8 mouse cellular contexts compared by ENCODE assay signal in the genomic region with DNA sequence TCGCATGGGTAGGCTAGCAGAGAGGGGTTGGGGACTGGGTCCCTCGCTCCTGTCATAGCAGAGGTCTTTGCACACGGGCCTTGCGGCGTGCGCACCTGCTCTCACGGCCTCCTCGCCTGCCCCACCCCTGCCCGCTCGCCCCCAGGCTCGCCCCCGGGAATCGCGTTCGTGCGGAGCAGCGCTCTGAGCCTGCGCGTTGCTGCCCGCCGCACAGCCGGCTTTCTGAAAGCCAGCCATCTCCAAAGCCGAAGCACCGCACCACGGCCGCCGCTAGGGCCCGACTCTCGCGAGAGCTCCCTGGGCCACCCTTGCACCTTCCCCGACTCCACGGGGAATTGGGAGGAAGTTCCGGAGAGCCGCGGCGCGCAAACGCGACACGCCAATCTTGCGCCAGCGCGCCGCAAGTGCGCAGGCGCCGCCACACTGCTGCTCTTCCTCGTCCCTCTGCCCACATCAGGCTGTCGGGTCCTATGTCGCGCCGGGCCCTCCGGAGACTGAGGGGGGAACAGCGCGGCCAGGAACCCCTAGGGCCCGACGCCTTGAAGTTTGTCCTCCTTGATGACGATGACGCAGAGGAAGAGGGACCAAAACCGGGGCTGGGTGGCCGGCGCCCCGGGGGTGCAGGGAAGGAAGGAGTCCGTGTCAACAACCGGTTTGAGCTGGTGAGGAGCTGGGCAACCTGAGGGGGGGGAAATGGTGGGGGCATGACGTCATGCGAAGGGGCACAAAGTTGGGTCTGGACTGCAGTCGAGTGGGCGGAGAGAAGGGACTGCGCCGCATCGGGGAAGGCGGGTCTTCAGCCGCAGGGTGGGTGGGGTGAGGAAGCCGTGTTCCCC. TPM values are rescaled to one million over a fixed set of nuclear protein-coding genes. Genes with fewer than 3 reads are reported as not detected.
A peak's percentile ranks its signal among the peaks of the same experiment; 100 is the strongest.
DNase-seq lines count a peak whose midpoint lies in the region; ATAC-seq and TF ChIP-seq lines count a peak whose summit lies in the region.

Gene Tcf25 (plus strand): TSS at position 351 of the 836 bp plus-strand sequence.

- H3K4me1 ChIP-seq in E14TG2a.4 (replicated peaks; ENCODE audit: low read depth, low read length), result peaks cover 52% of the 10 kb centered on the region
- peaks cover 29% of the 10 kb centered on the region for H3K4me1 ChIP-seq in forebrain, embryonic 13.5 days
- H3K4me1 ChIP-seq in liver, postnatal 0 days (ENCODE audit: insufficient read depth), result peaks cover 14% of the 10 kb centered on the region; the same call in 1 of the 2 replicates
- H3K4me1 ChIP-seq in neural tube, embryonic 14.5 days (ENCODE audit: control insufficient read depth, insufficient read depth, low read length), result peaks cover 16% of the 10 kb centered on the region

- H3K27ac ChIP-seq in forebrain, embryonic 13.5 days, result peak within 1 kb of the TSS; percentile 95
- H3K27ac ChIP-seq in liver, postnatal 0 days (ENCODE audit: low read depth), result peak within 1 kb of the TSS; percentile 98
- peak within 1 kb of the TSS; percentile 97 for H3K27ac ChIP-seq in neural tube, embryonic 14.5 days (ENCODE audit: low read depth, low read length)

- no peak for TF ChIP-seq CTCF in E14TG2a.4 (conservative IDR thresholded peaks at IDR 0.05; ENCODE audit: low read length)
- peak; percentile 67 for TF ChIP-seq CTCF in liver, postnatal 0 days (IDR thresholded peaks at IDR 0.05; ENCODE audit: low read depth)

- no peak; the same call in 1 of the 2 replicates for TF ChIP-seq EP300 in liver, postnatal 0 days (IDR thresholded peaks at IDR 0.05; ENCODE audit: low read depth)

- intact Hi-C loops in heart, postnatal 10 days (cut with DNase I), result loop anchor here (2.0 kb wide), 1 partner anchor 69 kb away; no protein-coding TSS in a partner anchor

- peak; percentile 86 for DNase-seq in c-Kit-positive CD71-positive TER-119-positive erythroid progenitor cells, embryonic 14.5 days (ENCODE audit: low spot score)
- DNase-seq in heart, postnatal 10 days, result peak; percentile 97
- peak; percentile 76 for DNase-seq in large intestine, adult 2 months (ENCODE audit: low read depth, low spot score)
- peak; percentile 95 for DNase-seq in liver, postnatal 0 days
- peak; percentile 96 for DNase-seq in testis, postnatal 10 days (ENCODE audit: low spot score)

- H3K9me3 ChIP-seq in E14TG2a.4 (ENCODE audit: low read length), result no peaks in the 10 kb centered on the region
- H3K9me3 ChIP-seq in forebrain, embryonic 13.5 days (replicated peaks), result no peaks in the 10 kb centered on the region
- H3K9me3 ChIP-seq in liver, postnatal 0 days (ENCODE audit: low read length), result no peaks in the 10 kb centered on the region
- H3K9me3 ChIP-seq in neural tube, embryonic 14.5 days (ENCODE audit: control insufficient read depth, low read length), result no peaks in the 10 kb centered on the region

- H3K36me3 ChIP-seq in E14TG2a.4 (ENCODE audit: insufficient read depth, low read length), result peaks cover 23% of the 10 kb centered on the region
- H3K36me3 ChIP-seq in forebrain, embryonic 13.5 days (ENCODE audit: poor library complexity, severe bottlenecking), result peaks cover 20% of the 10 kb centered on the region; the same call in 1 of the 2 replicates
- no peaks in the 10 kb centered on the region; the same call in 1 of the 2 replicates for H3K36me3 ChIP-seq in liver, postnatal 0 days (replicated peaks; ENCODE audit: insufficient read depth, low read length)
- peaks cover 12% of the 10 kb centered on the region for H3K36me3 ChIP-seq in neural tube, embryonic 14.5 days (ENCODE audit: control insufficient read depth, insufficient read depth, low read length)

- ATAC-seq in forebrain, embryonic 13.5 days, result peak; percentile 96
- ATAC-seq in liver, postnatal 0 days, result peak; percentile 92
- ATAC-seq in neural tube, embryonic 14.5 days (ENCODE audit: low read depth), result peak; percentile 94

- peak within 1 kb of the TSS; percentile 98 for H3K4me3 ChIP-seq in E14TG2a.4 (replicated peaks; ENCODE audit: low read length)
- H3K4me3 ChIP-seq in forebrain, embryonic 13.5 days, result peak within 1 kb of the TSS; percentile 66
- peak within 1 kb of the TSS; percentile 81 for H3K4me3 ChIP-seq in liver, postnatal 0 days (ENCODE audit: low read depth, low read length)
- peak within 1 kb of the TSS; percentile 88 for H3K4me3 ChIP-seq in neural tube, embryonic 14.5 days (ENCODE audit: low read depth, low read length)

- under 1% methylated on average over 75 of the region's 75 CpGs for WGBS in forebrain, embryonic 13.5 days
- WGBS in large intestine, adult 2 months, result under 1% methylated on average over 75 of the region's 75 CpGs
- WGBS in liver, postnatal 0 days (ENCODE audit: insufficient replicate concordance), result under 1% methylated on average over 75 of the region's 75 CpGs
- WGBS in neural tube, embryonic 14.5 days, result under 1% methylated on average over 64 of the region's 75 CpGs

- H3K9ac ChIP-seq in forebrain, embryonic 13.5 days, result peak within 1 kb of the TSS; percentile 82
- peak within 1 kb of the TSS; percentile 87 for H3K9ac ChIP-seq in liver, postnatal 0 days (replicated peaks)
- H3K9ac ChIP-seq in neural tube, embryonic 14.5 days (replicated peaks; ENCODE audit: low read depth, low read length), result peak within 1 kb of the TSS; percentile 82

- no peaks in the 10 kb centered on the region for H3K27me3 ChIP-seq in E14TG2a.4 (ENCODE audit: insufficient read depth, low read length)
- H3K27me3 ChIP-seq in forebrain, embryonic 13.5 days, result no peaks in the 10 kb centered on the region
- H3K27me3 ChIP-seq in liver, postnatal 0 days (ENCODE audit: insufficient read depth, low read length), result no peaks in the 10 kb centered on the region
- no peaks in the 10 kb centered on the region for H3K27me3 ChIP-seq in neural tube, embryonic 14.5 days (ENCODE audit: control insufficient read depth, insufficient read depth, low read length)

- peak within 1 kb of the TSS; percentile 77 for H3K4me2 ChIP-seq in forebrain, embryonic 13.5 days
- H3K4me2 ChIP-seq in liver, postnatal 0 days (ENCODE audit: low read depth, low read length), result peak within 1 kb of the TSS; percentile 84
- H3K4me2 ChIP-seq in neural tube, embryonic 14.5 days (ENCODE audit: low read depth, low read length), result peak within 1 kb of the TSS; percentile 71

RNA-seq across cellular contexts. Expression of gene Tcf25, which starts in this region (rescaled TPM):
- 190 and 207 TPM in 2 replicates for polyA plus RNA-seq in forebrain, embryonic 13.5 days (2015; fragmentation: Nextera tagmentation; extraction: Ambion mirVana)
- 100 to 1,000 TPM; 161 to 167 TPM for total RNA-seq in heart, postnatal 10 days (2021)
- 124 and 164 TPM in 2 replicates for polyA plus RNA-seq in large intestine, adult 2 months (2012; rRNA removed)
- 54.1 and 54.9 TPM in 2 replicates for polyA plus RNA-seq in liver, postnatal 0 days (2015; fragmentation: Nextera tagmentation; extraction: Ambion mirVana)
- 379 and 405 TPM in 2 replicates for polyA plus RNA-seq in neural tube, embryonic 14.5 days (2014; fragmentation: Nextera tagmentation; extraction: Ambion mirVana)

Comparison
In these comparisons a context has a peak if more than half of its experiments do, and no peak if none do; other contexts are left out.
1. Peak in every context shown above with its lines: DNase-seq, ATAC-seq, H3K4me3 ChIP-seq and H3K27ac ChIP-seq.